Mouse (Mus musculus) C2C12 (cell line): ENCODE data around the gene Pdss2.

ENCODE experiments used
- CTCF ChIP-seq: IDR thresholded peaks from one replicate; pipeline ENCODE4 v1.5.1; 2011; ENCODE audit not compliant: control insufficient read depth, insufficient read depth, insufficient read length
- MAX ChIP-seq: IDR thresholded peaks from one replicate; pipeline ENCODE4 v1.6.1; 2011; ENCODE audit warnings: mild to moderate bottlenecking, control low read depth
- MYOD1 ChIP-seq: IDR thresholded peaks from one replicate; pipeline ENCODE4 v1.6.1; 2011; ENCODE audit warnings: low read depth; ENCODE audit not compliant: control insufficient read depth, insufficient read length
- USF1 ChIP-seq: IDR thresholded peaks from one replicate; pipeline ENCODE4 v1.6.1; 2011; ENCODE audit warnings: low read depth, mild to moderate bottlenecking, control low read depth, moderate library complexity

DNA sequence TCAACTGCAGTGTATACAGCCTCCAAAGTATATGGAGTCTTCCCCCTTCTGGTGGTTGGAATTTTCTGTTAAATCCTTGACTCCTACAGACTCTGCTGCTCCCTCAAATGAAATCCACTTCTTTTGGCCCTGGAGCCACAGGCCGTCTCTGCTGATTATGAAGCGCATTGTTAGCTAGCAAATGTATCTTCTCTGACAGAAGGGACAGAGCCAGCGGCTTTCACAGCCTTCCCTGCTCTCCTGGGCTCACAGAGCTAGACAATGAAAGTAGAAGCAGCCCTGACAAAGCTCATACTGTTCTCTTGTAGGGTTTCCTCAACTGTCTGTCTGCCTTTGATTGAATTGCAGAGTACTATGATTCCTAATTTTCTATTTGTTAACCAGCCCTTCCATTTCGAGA, 51.1 kb downstream of the Pdss2 start:
- TF ChIP-seq CTCF (no peak), MAX (no peak), USF1 (no peak), MYOD1 (no peak)
